Mouse (Mus musculus) Patski (cell line): ENCODE results near the gene Hoxa11. TPM values are rescaled to one million over a fixed set of nuclear protein-coding genes. Genes with fewer than 3 reads are reported as not detected.

ENCODE experiments used
- ATAC-seq: fragments of 100-300 bp; one replicate; pipeline ENCODE4 v1.8.0; 2021
- CTCF ChIA-PET: fragments of 350-600 bp; sonication (Branson Sonifier 250); formaldehyde crosslinking; loops from one replicate; lab custom pipeline; 2022; ENCODE audit warnings: inconsistent platforms; lab: Charles Lee
- POLR2A ChIA-PET: fragments of 350-600 bp; sonication (Branson Sonifier 250); formaldehyde crosslinking; loops from one replicate; lab custom pipeline; 2022; ENCODE audit warnings: antibody characterized with exemption, inconsistent platforms; lab: Charles Lee
- DNase-seq: peaks from one replicate; pipeline ENCODE4 v3.0.0-alpha.2; 2011; ENCODE audit warnings: low read depth, low spot score
- H3K27me3 ChIP-seq: fragments of 371-371 bp; one replicate; pipeline ENCODE4 v1.5.1; 2021
- CTCF ChIP-seq: fragments of 100-300 bp; IDR thresholded peaks from one replicate; pipeline ENCODE4 v1.5.1; 2021
- in situ Hi-C: fragments of 300-500 bp; cut with MboI; formaldehyde crosslinking; loops from 3 replicates; pipeline ENCODE4 v1.11.1; 2018; ENCODE audit warnings: low pct_unique_long_range_greater_than_20kb, mixed read lengths
- polyA plus RNA-seq: library from polyadenylated mRNA; unstranded; gene quantifications from one replicate; pipeline ENCODE4 v1.2.3, GENCODE M21; 2021

Hoxa11 gene
- polyA plus RNA-seq, 1 experiment from 2014 or later, result 19.3 TPM

- TF ChIP-seq CTCF, result no peak
- no peak for ATAC-seq
- no peak for DNase-seq
- in situ Hi-C loops, result loop anchor here (5.0 to 25.0 kb wide), 2 partner anchors 506 to 631 kb away; no protein-coding TSS in a partner anchor
- no peaks in the 10 kb centered on the region for H3K27me3 ChIP-seq
- ChIA-PET POLR2A (interaction anchor here (1.2 to 37.4 kb wide), 5 partner anchors 7 to 41 kb away, joined by 5 to 778 read pairs (median 153); partner anchors contain the start of genes 5730596B20Rik, Gm28308, Hoxa10 and Hoxa11), CTCF (interaction anchor here (1.1 to 5.0 kb wide), 11 partner anchors 9 to 353 kb away, joined by 3 to 23 read pairs (median 5); partner anchors contain the start of genes 5730596B20Rik, Hoxa10 and Hoxa9)
These were observed 26.9 kb downstream of the Hoxa11 start for GRCm38 (mm10) chr6:52218643-52219215.

GRCm38 (mm10) chr6:52217895-52218642, 27.5 kb downstream of the Hoxa11 start:
- in situ Hi-C loops, result loop anchor here (5.0 to 25.0 kb wide), 2 partner anchors 506 to 631 kb away; no protein-coding TSS in a partner anchor
- DNase-seq, result no peak
- no peak for ATAC-seq
- ChIA-PET CTCF (interaction anchor here (1.1 to 5.0 kb wide), 12 partner anchors 9 to 352 kb away, joined by 3 to 23 read pairs (median 4); partner anchors contain the start of genes 5730596B20Rik, Hoxa10 and Hoxa9), POLR2A (interaction anchor here (0.8 to 37.4 kb wide), 8 partner anchors 5 to 206 kb away, joined by 3 to 778 read pairs (median 80); partner anchors contain the start of genes 5730596B20Rik, Gm28308, Hoxa10 and Hoxa11)
- no peaks in the 10 kb centered on the region for H3K27me3 ChIP-seq
- no peak for TF ChIP-seq CTCF

- CTCF ChIA-PET, result interaction anchor here (1.1 to 4.4 kb wide), 7 partner anchors 10 to 351 kb away, joined by 3 to 23 read pairs (median 5); partner anchors contain the start of genes Hoxa10 and Hoxa9
- H3K27me3 ChIP-seq, result no peaks in the 10 kb centered on the region
- no peak for TF ChIP-seq CTCF
- in situ Hi-C loops, result loop anchor here (5.0 to 25.0 kb wide), 2 partner anchors 505 to 630 kb away; no protein-coding TSS in a partner anchor
- DNase-seq, result no peak
- ATAC-seq, result no peak
- POLR2A ChIA-PET, result interaction anchor here (0.8 to 37.4 kb wide), 7 partner anchors 6 to 205 kb away, joined by 3 to 778 read pairs (median 6); partner anchors contain the start of genes 5730596B20Rik, Hoxa10, Hoxa11 and Hoxa4
These were observed 28.2 kb downstream of the Hoxa11 start for GRCm38 (mm10) chr6:52217459-52217768.

- TF ChIP-seq CTCF, result no peak
- in situ Hi-C loops, result loop anchor here (5.0 to 25.0 kb wide), 2 partner anchors 505 to 630 kb away; no protein-coding TSS in a partner anchor
- CTCF ChIA-PET, result interaction anchor here (1.7 to 4.4 kb wide), 3 partner anchors 14 to 224 kb away, joined by 4 to 23 read pairs (median 5); partner anchors contain the start of gene Hoxa9
- POLR2A ChIA-PET, result interaction anchor here (0.8 to 37.4 kb wide), 6 partner anchors 6 to 204 kb away, joined by 3 to 778 read pairs (median 78); partner anchors contain the start of genes 5730596B20Rik, Hoxa10, Hoxa11 and Hoxa7
- H3K27me3 ChIP-seq, result no peaks in the 10 kb centered on the region
- DNase-seq, result no peak
- ATAC-seq, result no peak
These were observed 28.7 kb downstream of the Hoxa11 start for GRCm38 (mm10) chr6:52216691-52217458.

GRCm38 (mm10) chr6:52215771-52216535, 29.7 kb downstream of the Hoxa11 start:
- ChIA-PET CTCF (interaction anchor here (0.7 to 2.8 kb wide), 4 partner anchors 16 to 24 kb away, joined by 3 to 11 read pairs (median 4); partner anchors contain the start of genes Hoxa10 and Hoxa9), POLR2A (interaction anchor here (1.5 to 37.4 kb wide), 4 partner anchors 7 to 38 kb away, joined by 4 to 778 read pairs (median 266); partner anchors contain the start of genes 5730596B20Rik, Hoxa10, Hoxa11 and Hoxa7)
- in situ Hi-C loops, result loop anchor here (5.0 to 25.0 kb wide), 2 partner anchors 504 to 629 kb away; no protein-coding TSS in a partner anchor
- ATAC-seq (no peak), DNase-seq (no peak)
- no peaks in the 10 kb centered on the region for H3K27me3 ChIP-seq
- TF ChIP-seq CTCF, result no peak

- in situ Hi-C loops, result loop anchor here (5.0 to 25.0 kb wide), 2 partner anchors 503 to 628 kb away; no protein-coding TSS in a partner anchor
- TF ChIP-seq CTCF, result no peak
- no peaks in the 10 kb centered on the region for H3K27me3 ChIP-seq
- no peak for ATAC-seq
- POLR2A ChIA-PET, result interaction anchor here (11.3 to 37.4 kb wide), 3 partner anchors 8 to 37 kb away, joined by 153 to 778 read pairs (median 378); partner anchors contain the start of genes 5730596B20Rik, Hoxa10, Hoxa11 and Hoxa7
- CTCF ChIA-PET, result interaction anchor here (0.7 to 2.9 kb wide), 6 partner anchors 8 to 31 kb away, joined by 3 to 21 read pairs (median 4); partner anchors contain the start of genes Hoxa10, Hoxa7 and Hoxa9
- no peak for DNase-seq
These were observed 30.5 kb downstream of the Hoxa11 start for GRCm38 (mm10) chr6:52215070-52215469.

- no peaks in the 10 kb centered on the region for H3K27me3 ChIP-seq
- DNase-seq (no peak), ATAC-seq (no peak)
- ChIA-PET CTCF (interaction anchor here (1.2 to 2.9 kb wide), 7 partner anchors 9 to 43 kb away, joined by 4 to 21 read pairs (median 5); partner anchors contain the start of genes Hoxa10, Hoxa7 and Hoxa9), POLR2A (interaction anchor here (11.3 to 37.4 kb wide), 3 partner anchors 9 to 37 kb away, joined by 153 to 778 read pairs (median 378); partner anchors contain the start of genes 5730596B20Rik, Hoxa10, Hoxa11 and Hoxa7)
- no peak for TF ChIP-seq CTCF
- in situ Hi-C loops, result loop anchor here (25.0 kb wide), 1 partner anchor 502 kb away; no protein-coding TSS in a partner anchor
These were observed 31.3 kb downstream of the Hoxa11 start for GRCm38 (mm10) chr6:52214271-52214670.
